Mouse (Mus musculus): ENCODE data around the gene Sass6. TPM values are rescaled to one million over a fixed set of nuclear protein-coding genes. Genes with fewer than 3 reads are reported as not detected.

Sass6 gene
- total RNA-seq, 1 experiment = 11.6 TPM

GRCm38 (mm10) chr3:116642373-116642772 lies 47.6 kb downstream of the Sass6 start:
- peaks cover 35% of the 10 kb centered on the region for H3K36me3 ChIP-seq (ENCODE audit: control insufficient read depth, insufficient read depth, low read length, poor library complexity, severe bottlenecking)

GRCm38 (mm10) chr3:116646387-116646786 lies 51.6 kb downstream of the Sass6 start:
- TF ChIP-seq ZC3H11A (IDR thresholded peaks at IDR 0.05; ENCODE audit: borderline replicate concordance, low read depth, low read length) = no peak
- no peak for TF ChIP-seq HCFC1 (IDR thresholded peaks at IDR 0.05; ENCODE audit: borderline replicate concordance, insufficient read depth, low read length)
- no peak for DNase-seq (ENCODE audit: low read depth, low spot score)
- Histone ChIP-seq H3K27ac (ENCODE audit: insufficient read depth, low read depth, low read length, poor library complexity, severe bottlenecking) (no peak overlapping the region), H3K4me1 (ENCODE audit: control insufficient read depth in 2 of 2, insufficient read depth in 2 of 2, low read length in 2 of 2, poor library complexity in 1 of 2) (peaks cover under 1 to 5% of the 10 kb centered on the region in 2 experiments; a peak in 3 of 4 replicates), H3K9ac (ENCODE audit: insufficient read depth, low read depth, low read length, poor library complexity, severe bottlenecking) (no peak overlapping the region), H3K4me3 (ENCODE audit: insufficient read depth in 1 of 2, low read depth in 1 of 2, low read length in 2 of 2, poor library complexity in 1 of 2, severe bottlenecking in 1 of 2) (no peak overlapping the region), H3K36me3 (ENCODE audit: control insufficient read depth, insufficient read depth, low read length, poor library complexity, severe bottlenecking) (peaks cover 26% of the 10 kb centered on the region), H3K9me3 (ENCODE audit: control insufficient read depth, insufficient read depth, low read depth, low read length) (no peaks in the 10 kb centered on the region)
- in situ Hi-C loops (cut with MboI; ENCODE audit: low sequenced_read_pairs in 2 of 2, unreplicated experiment in 2 of 2) = no loop called here

More at GRCm38 (mm10) chr3:116642373-116642772, 47.6 kb downstream of the Sass6 start:
- peaks cover 2 to 8% of the 10 kb centered on the region in 2 experiments; a peak in 2 of 4 replicates for H3K4me1 ChIP-seq (ENCODE audit: control insufficient read depth in 2 of 2, insufficient read depth in 2 of 2, low read length in 2 of 2, poor library complexity in 1 of 2)
- no peak overlapping the region for H3K27ac ChIP-seq (ENCODE audit: insufficient read depth, low read depth, low read length, poor library complexity, severe bottlenecking)
- no peak for TF ChIP-seq MAFK (IDR thresholded peaks at IDR 0.05; ENCODE audit: insufficient read depth, low read depth, low read length)
- TF ChIP-seq HCFC1 (IDR thresholded peaks at IDR 0.05; ENCODE audit: borderline replicate concordance, insufficient read depth, low read length) = no peak
- TF ChIP-seq ZC3H11A (IDR thresholded peaks at IDR 0.05; ENCODE audit: borderline replicate concordance, low read depth, low read length) = no peak
- TF ChIP-seq ZNF384 (IDR thresholded peaks at IDR 0.05; ENCODE audit: low read depth, low read length) = no peak
- TF ChIP-seq CHD2 (IDR thresholded peaks at IDR 0.05; ENCODE audit: low read depth, low read length) = no peak
- in situ Hi-C loops (cut with MboI; ENCODE audit: low sequenced_read_pairs in 2 of 2, unreplicated experiment in 2 of 2) = no loop called here
- no peaks in the 10 kb centered on the region for H3K9me3 ChIP-seq (ENCODE audit: control insufficient read depth, insufficient read depth, low read depth, low read length)
- DNase-seq (ENCODE audit: low read depth, low spot score) = no peak
- H3K4me3 ChIP-seq (ENCODE audit: insufficient read depth in 1 of 2, low read depth in 1 of 2, low read length in 2 of 2, poor library complexity in 1 of 2, severe bottlenecking in 1 of 2) = no peak overlapping the region
- no peak overlapping the region for H3K9ac ChIP-seq (ENCODE audit: insufficient read depth, low read depth, low read length, poor library complexity, severe bottlenecking)

- in situ Hi-C loops (cut with MboI; ENCODE audit: low sequenced_read_pairs in 2 of 2, unreplicated experiment in 2 of 2) = no loop called here
- Histone ChIP-seq H3K9me3 (ENCODE audit: control insufficient read depth, insufficient read depth, low read depth, low read length) (no peaks in the 10 kb centered on the region), H3K4me1 (ENCODE audit: control insufficient read depth in 2 of 2, insufficient read depth in 2 of 2, low read length in 2 of 2, poor library complexity in 1 of 2) (peaks cover 4 to 12% of the 10 kb centered on the region in 2 experiments; a peak in 3 of 4 replicates), H3K9ac (ENCODE audit: insufficient read depth, low read depth, low read length, poor library complexity, severe bottlenecking) (no peak overlapping the region), H3K27ac (ENCODE audit: insufficient read depth, low read depth, low read length, poor library complexity, severe bottlenecking) (no peak overlapping the region), H3K4me3 (ENCODE audit: insufficient read depth in 1 of 2, low read depth in 1 of 2, low read length in 2 of 2, poor library complexity in 1 of 2, severe bottlenecking in 1 of 2) (no peak overlapping the region), H3K36me3 (ENCODE audit: control insufficient read depth, insufficient read depth, low read length, poor library complexity, severe bottlenecking) (peaks cover 16% of the 10 kb centered on the region)
- TF ChIP-seq CHD2 (IDR thresholded peaks at IDR 0.05; ENCODE audit: low read depth, low read length) = no peak
- TF ChIP-seq MAFK (IDR thresholded peaks at IDR 0.05; ENCODE audit: insufficient read depth, low read depth, low read length) = no peak
- no peak for TF ChIP-seq ZC3H11A (IDR thresholded peaks at IDR 0.05; ENCODE audit: borderline replicate concordance, low read depth, low read length)
- no peak for TF ChIP-seq HCFC1 (IDR thresholded peaks at IDR 0.05; ENCODE audit: borderline replicate concordance, insufficient read depth, low read length)
- DNase-seq (ENCODE audit: low read depth, low spot score) = no peak
Measured at GRCm38 (mm10) chr3:116648805-116649204, 54.0 kb downstream of the Sass6 start.

- peaks cover 13% of the 10 kb centered on the region for H3K36me3 ChIP-seq (ENCODE audit: control insufficient read depth, insufficient read depth, low read length, poor library complexity, severe bottlenecking)
- in situ Hi-C loops (cut with MboI; ENCODE audit: low sequenced_read_pairs in 2 of 2, unreplicated experiment in 2 of 2) = no loop called here
Measured at GRCm38 (mm10) chr3:116650698-116651097, 55.9 kb downstream of the Sass6 start.

GRCm38 (mm10) chr3:116652033-116652446 lies 57.3 kb downstream of the Sass6 start:
- no peak for DNase-seq (ENCODE audit: low read depth, low spot score)
- H3K27ac ChIP-seq (ENCODE audit: insufficient read depth, low read depth, low read length, poor library complexity, severe bottlenecking) = no peak overlapping the region
- H3K9me3 ChIP-seq (ENCODE audit: control insufficient read depth, insufficient read depth, low read depth, low read length) = no peaks in the 10 kb centered on the region
- TF ChIP-seq CHD2 (IDR thresholded peaks at IDR 0.05; ENCODE audit: low read depth, low read length) (no peak), MAFK (IDR thresholded peaks at IDR 0.05; ENCODE audit: insufficient read depth, low read depth, low read length) (no peak), ZC3H11A (IDR thresholded peaks at IDR 0.05; ENCODE audit: borderline replicate concordance, low read depth, low read length) (no peak), ZNF384 (IDR thresholded peaks at IDR 0.05; ENCODE audit: low read depth, low read length) (no peak), HCFC1 (IDR thresholded peaks at IDR 0.05; ENCODE audit: borderline replicate concordance, insufficient read depth, low read length) (no peak)
- peaks cover 20 to 23% of the 10 kb centered on the region in 2 experiments for H3K4me1 ChIP-seq (ENCODE audit: control insufficient read depth in 2 of 2, insufficient read depth in 2 of 2, low read length in 2 of 2, poor library complexity in 1 of 2)
- H3K36me3 ChIP-seq (ENCODE audit: control insufficient read depth, insufficient read depth, low read length, poor library complexity, severe bottlenecking) = peaks cover 9% of the 10 kb centered on the region
- in situ Hi-C loops (cut with MboI; ENCODE audit: low sequenced_read_pairs in 2 of 2, unreplicated experiment in 2 of 2) = no loop called here
- H3K4me3 ChIP-seq (ENCODE audit: insufficient read depth in 1 of 2, low read depth in 1 of 2, low read length in 2 of 2, poor library complexity in 1 of 2, severe bottlenecking in 1 of 2) = no peak overlapping the region
- no peak overlapping the region; the same call in 1 of the 2 replicates for H3K9ac ChIP-seq (ENCODE audit: insufficient read depth, low read depth, low read length, poor library complexity, severe bottlenecking)

More at GRCm38 (mm10) chr3:116650698-116651097, 55.9 kb downstream of the Sass6 start:
- H3K4me1 ChIP-seq (ENCODE audit: control insufficient read depth in 2 of 2, insufficient read depth in 2 of 2, low read length in 2 of 2, poor library complexity in 1 of 2) = peaks cover 13 to 18% of the 10 kb centered on the region in 2 experiments; a peak in 3 of 4 replicates
- H3K9me3 ChIP-seq (ENCODE audit: control insufficient read depth, insufficient read depth, low read depth, low read length) = no peaks in the 10 kb centered on the region
- TF ChIP-seq HCFC1 (IDR thresholded peaks at IDR 0.05; ENCODE audit: borderline replicate concordance, insufficient read depth, low read length) = no peak
- no peak for TF ChIP-seq CHD2 (IDR thresholded peaks at IDR 0.05; ENCODE audit: low read depth, low read length)
- TF ChIP-seq MAFK (IDR thresholded peaks at IDR 0.05; ENCODE audit: insufficient read depth, low read depth, low read length) = no peak
- TF ChIP-seq ZC3H11A (IDR thresholded peaks at IDR 0.05; ENCODE audit: borderline replicate concordance, low read depth, low read length) = no peak
- no peak for TF ChIP-seq ZNF384 (IDR thresholded peaks at IDR 0.05; ENCODE audit: low read depth, low read length)
- no peak overlapping the region for H3K4me3 ChIP-seq (ENCODE audit: insufficient read depth in 1 of 2, low read depth in 1 of 2, low read length in 2 of 2, poor library complexity in 1 of 2, severe bottlenecking in 1 of 2)
- H3K9ac ChIP-seq (ENCODE audit: insufficient read depth, low read depth, low read length, poor library complexity, severe bottlenecking) = no peak overlapping the region
- no peak for DNase-seq (ENCODE audit: low read depth, low spot score)
- H3K27ac ChIP-seq (ENCODE audit: insufficient read depth, low read depth, low read length, poor library complexity, severe bottlenecking) = no peak overlapping the region
